Mouse (Mus musculus) left cerebral cortex, postnatal 4 days (tissue): ENCODE data around the gene Tyro3. TPM values are rescaled to one million over a fixed set of nuclear protein-coding genes. Genes with fewer than 3 reads are reported as not detected.

ENCODE experiments used
- DNase-seq: peaks from one replicate; pipeline ENCODE4 v3.0.0-alpha.2; 2022
- intact Hi-C: fragments of 180-260 bp; cut with DNase I; formaldehyde crosslinking; loops from one replicate; pipeline ENCODE4 v1.15.1; 2025
- total RNA-seq, 2 experiments: library from RNA; stranded (reverse); gene quantifications; 2 replicates each; pipeline ENCODE4 v1.2.3; 2021

Tyro3 gene
- total RNA-seq, 2 experiments from 2014 or later: 40.9 to 50.9 TPM

- DNase-seq: peak; percentile 86
Measured at GRCm38 (mm10) chr2:119846929-119847328, 49.4 kb downstream of the Tyro3 start.

GRCm38 (mm10) chr2:119853811-119854210 is 56.3 kb downstream of the Tyro3 start:
- intact Hi-C loops: no loop called here
- DNase-seq: no peak

More at GRCm38 (mm10) chr2:119846929-119847328, 49.4 kb downstream of the Tyro3 start:
- intact Hi-C loops: no loop called here

DNA sequence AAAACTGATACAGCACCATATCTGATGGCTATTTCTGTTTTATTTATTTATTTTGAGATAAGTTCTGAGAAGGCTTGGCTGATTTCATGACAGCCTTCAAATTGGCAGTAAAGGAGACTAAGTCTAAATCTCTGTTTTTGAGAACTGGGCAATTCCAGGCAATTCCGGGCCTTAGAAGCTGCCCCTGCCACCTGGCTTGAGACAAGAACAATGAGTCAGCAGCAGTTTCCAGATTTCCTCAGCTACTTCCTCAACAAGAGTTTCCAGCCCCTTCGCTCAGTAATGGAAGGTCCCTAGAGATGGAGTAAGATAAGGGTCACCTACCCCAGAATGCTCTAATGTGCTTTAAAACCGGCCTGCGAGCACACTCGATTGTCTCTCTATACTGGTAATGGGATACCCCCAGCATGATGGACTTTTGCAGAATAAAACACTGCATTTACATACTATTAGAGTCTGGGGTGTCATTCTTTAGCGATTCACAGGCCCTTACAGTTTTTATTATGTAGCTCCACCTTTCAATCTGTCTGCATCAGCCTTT is 57.8 kb downstream of the Tyro3 start:
- intact Hi-C loops: no loop called here
- DNase-seq: no peak

- intact Hi-C loops: no loop called here
- no peak for DNase-seq
Measured at GRCm38 (mm10) chr2:119857341-119857740, 59.8 kb downstream of the Tyro3 start.

DNA sequence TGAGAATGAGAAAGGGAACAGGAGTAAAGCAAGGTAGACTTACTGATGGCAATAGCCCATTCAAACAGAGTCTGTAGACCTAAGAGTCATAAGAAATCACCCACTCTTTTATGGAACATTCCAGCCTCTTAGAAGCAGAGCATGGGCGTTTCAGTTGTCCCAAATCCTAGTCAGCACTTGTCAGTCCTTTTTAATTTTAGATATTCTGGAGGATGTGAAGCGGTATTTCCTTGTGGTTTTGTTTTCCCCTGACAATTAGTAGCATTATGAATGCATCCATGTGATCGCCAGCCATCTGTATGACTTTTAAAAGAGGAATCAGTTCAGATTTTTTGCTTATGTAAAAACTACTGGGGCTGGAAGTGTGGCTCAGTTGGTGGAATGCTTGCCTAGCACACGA is 67.0 kb downstream of the Tyro3 start:
- DNase-seq: no peak
- intact Hi-C loops: no loop called here

Other genes starting within 250 kb of the Tyro3 start
- gene Nusap1, start 179.4 kb upstream of the Tyro3 start, total RNA-seq: 1 to 10 TPM; 4.6 to 4.8 TPM
- 1 to 10 TPM; 2.4 to 2.8 TPM for gene Oip5, start 179.3 kb upstream of the Tyro3 start, total RNA-seq
- gene Ndufaf1, start 134.9 kb upstream of the Tyro3 start, total RNA-seq: 10 to 100 TPM; 22.0 to 25.0 TPM
- gene Rtf1, start 122.7 kb upstream of the Tyro3 start, total RNA-seq: 10 to 100 TPM; 65.7 to 69.5 TPM
- gene Itpka, start 55.4 kb upstream of the Tyro3 start, total RNA-seq: 10 to 100 TPM; 15.1 to 19.5 TPM
- gene Ltk, start 37.3 kb upstream of the Tyro3 start, total RNA-seq: 1 to 10 TPM; 1.3 to 2.3 TPM
- 10 to 100 TPM; 17.6 to 18.4 TPM for gene Rpap1, start 10.2 kb upstream of the Tyro3 start, total RNA-seq
- 10 to 100 TPM; 74.8 to 75.1 TPM for gene Mga, start 99.5 kb downstream of the Tyro3 start, total RNA-seq
- gene Mapkbp1, start 175.0 kb downstream of the Tyro3 start, total RNA-seq: 10 to 100 TPM; 81.6 to 85.0 TPM
- 10 to 100 TPM; 10.2 to 11.1 TPM for gene Jmjd7, start 229.8 kb downstream of the Tyro3 start, total RNA-seq
- 1 to 10 TPM; 3.7 to 5.4 TPM for gene Gm28042, start 229.8 kb downstream of the Tyro3 start, total RNA-seq
- gene Pla2g4b, start 235.7 kb downstream of the Tyro3 start, total RNA-seq: 1 to 10 TPM; 7.1 to 8.1 TPM